Mouse (Mus musculus) CH12.LX (cell line): ENCODE measurements around the gene AF067061.
"Not testable (repeated sequence)": the region's sequence is repeated elsewhere in the genome, so short reads cannot be mapped to it uniquely, and the experiment has no call there.

Experiments used
- E2F4 ChIP-seq: IDR thresholded peaks from 2 replicates; pipeline ENCODE4 v1.6.1; 2011; ENCODE audit warnings: low read depth, low read length, improper control_type of control experiment; ENCODE audit not compliant: insufficient replicate concordance
- EP300 ChIP-seq: IDR thresholded peaks from 2 replicates; pipeline ENCODE4 v1.6.1; 2011; ENCODE audit warnings: low read length, improper control_type of control experiment

- not testable (repeated sequence) for TF ChIP-seq E2F4, EP300
These were observed 30.4 kb upstream of the AF067061 start for GRCm38 (mm10) chr13:120232447-120233049.
